15 mouse cellular contexts compared by ENCODE assay signal in genomic region chr12:79170421-79170820, GRCm38 (mm10). TPM values are rescaled to one million over a fixed set of nuclear protein-coding genes. Genes with fewer than 3 reads are reported as not detected.
DNase-seq lines count a peak whose midpoint lies in the region; ATAC-seq lines count a peak whose summit lies in the region.
"Had no signal": no experiment of that assay in that cellular context is flagged by ENCODE, and none has a peak within 500 bp of the region (broad histone marks: within the 10 kb centered on the region; RNA-seq: fewer than 3 reads in every experiment).

No protein-coding gene starts in this region.

- DNase-seq in frontal cortex, postnatal 36 days (ENCODE audit: low spot score in 2 of 2), result peak; percentile 20 to 21
- DNase-seq in right cerebral cortex, adult 18-20 months, result peak; percentile 17
- no peak for DNase-seq in right cerebral cortex, postnatal 4 days
- peak; percentile 36 to 37 for DNase-seq in layer of hippocampus, adult 8-10 months (ENCODE audit: low spot score in 2 of 2)
- DNase-seq in kidney, adult 9 months, result no peak
- no peak for DNase-seq in thymus, adult 18-20 months
- DNase-seq in left cerebral cortex, postnatal 36 days (ENCODE audit: low spot score in 2 of 2), result no peak
- DNase-seq: cerebellum, adult 2 months; cerebellum, postnatal 36 days; heart, postnatal 14 days had no signal

- no peak for ATAC-seq in frontal cortex, adult (ENCODE audit: low TSS enrichment)
- ATAC-seq: CD4-positive, CD25-positive, alpha-beta regulatory T cell, adult 4 months; intestine, embryonic 15.5 days had no signal

- intact Hi-C loops in left cerebral cortex, postnatal 36 days (cut with DNase I), result loop anchor here (5.0 kb wide), 1 partner anchor 943 kb away; the partner anchor contains the start of gene Gphn

RNA-seq across cellular contexts. Expression of gene Vti1b, which starts 2.0 kb away (rescaled TPM):
- total RNA-seq in layer of hippocampus, adult 8-10 months (2022), result 100 to 1,000 TPM; 161 to 184 (median 167) TPM
- total RNA-seq in left cerebral cortex, postnatal 36 days (2021), result 100 to 1,000 TPM; 234 to 259 TPM

RNA-seq across cellular contexts. Expression of gene Rdh11, which starts 21.7 kb away (rescaled TPM):
- 10 to 100 TPM; 18.5 to 23.9 (median 22.2) TPM for total RNA-seq in layer of hippocampus, adult 8-10 months (2022)
- 10 to 100 TPM; 20.7 to 23.4 TPM for total RNA-seq in left cerebral cortex, postnatal 36 days (2021)

RNA-seq across cellular contexts. Expression of gene Rdh12, which starts 38.3 kb away (rescaled TPM):
- total RNA-seq in layer of hippocampus, adult 8-10 months (2022), result 1 to 10 TPM; 2.5 to 3.4 (median 3.2) TPM
- total RNA-seq in left cerebral cortex, postnatal 36 days (2021), result 1 to 10 TPM; 2.0 to 2.1 TPM
- total RNA-seq: gastrocnemius, adult 8-10 months had no signal

RNA-seq across cellular contexts. Expression of gene Arg2, which starts 39.8 kb away (rescaled TPM):
- total RNA-seq in layer of hippocampus, adult 8-10 months (2022), result 1 to 10 TPM; 3.5 to 4.9 (median 3.8) TPM
- 1 to 10 TPM; 2.9 to 3.0 TPM for total RNA-seq in left cerebral cortex, postnatal 36 days (2021)
- total RNA-seq: gastrocnemius, adult 8-10 months; granulocyte monocyte progenitor cell, adult 5-6 weeks; heart, postnatal 14 days had no signal

Comparison
In these comparisons a context has a peak if more than half of its experiments do, and no peak if none do; other contexts are left out.
1. DNase-seq: peak in frontal cortex, postnatal 36 days (2 of 2), right cerebral cortex, adult 18-20 months (single experiment) and layer of hippocampus, adult 8-10 months (2 of 2); none in right cerebral cortex, postnatal 4 days (single experiment), kidney, adult 9 months (single experiment), thymus, adult 18-20 months (0 of 2) and left cerebral cortex, postnatal 36 days (0 of 2).